Mouse (Mus musculus) layer of hippocampus, adult 11-12 months (tissue): ENCODE data around the gene Scaper.

Experiments used
- DNase-seq: peaks from one replicate; pipeline ENCODE4 v3.0.0; 2022; ENCODE audit warnings: low spot score

Scaper gene

GRCm38 (mm10) chr9:55937664-55938617 is at the start of gene Scaper:
Scaper (minus strand) TSS chr9:55938119.
- peak; percentile 85 for DNase-seq

- peak; percentile 28 for DNase-seq
Measured at GRCm38 (mm10) chr9:55946819-55947218, 8.9 kb upstream of the Scaper start.

- DNase-seq, result no peak
Measured at GRCm38 (mm10) chr9:55941356-55941755, 3.4 kb upstream of the Scaper start.

- no peak for DNase-seq
Measured at GRCm38 (mm10) chr9:55938618-55938985, 683 bp upstream of the Scaper start.

DNA sequence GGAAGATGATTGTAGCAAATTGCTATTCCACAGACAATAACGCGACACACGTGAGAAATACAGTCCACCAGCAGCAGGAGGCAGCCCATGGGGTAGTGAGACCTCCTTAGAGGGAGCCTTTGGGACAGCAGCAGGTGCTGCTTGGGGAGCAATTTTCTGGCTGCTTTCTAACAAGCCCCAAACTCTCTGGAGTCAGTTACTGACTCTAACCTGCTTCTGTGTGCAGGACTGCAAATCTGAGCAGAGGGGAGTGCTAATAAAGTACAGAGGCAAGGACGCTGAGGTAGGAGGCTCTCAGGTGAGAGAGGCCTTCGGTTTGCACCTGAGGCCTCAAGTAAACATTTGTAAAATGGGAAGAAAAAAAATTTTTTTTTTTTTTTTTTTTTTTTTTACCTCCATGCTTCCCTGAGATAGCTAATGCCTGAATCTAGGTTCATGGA is 675 bp downstream of the Scaper start:
- no peak for DNase-seq

DNA sequence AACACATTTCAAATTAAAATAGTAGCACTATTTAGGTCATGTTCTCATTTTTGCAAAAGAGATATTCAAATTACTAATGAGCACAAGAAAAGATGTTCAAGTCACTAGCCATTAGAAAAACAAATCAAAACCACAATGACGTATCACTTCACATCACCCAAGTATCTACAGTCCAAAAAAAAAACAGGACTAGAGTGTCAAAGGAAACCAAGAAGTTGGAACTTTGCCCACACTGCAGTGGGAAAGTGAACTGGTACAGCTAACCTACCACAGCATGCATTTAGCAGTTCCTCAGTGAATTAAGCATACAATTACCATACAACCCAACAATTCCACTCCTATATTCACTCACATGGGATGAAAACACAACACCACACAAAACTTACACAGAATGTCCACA is 5.4 kb downstream of the Scaper start:
- DNase-seq, result no peak

DNA sequence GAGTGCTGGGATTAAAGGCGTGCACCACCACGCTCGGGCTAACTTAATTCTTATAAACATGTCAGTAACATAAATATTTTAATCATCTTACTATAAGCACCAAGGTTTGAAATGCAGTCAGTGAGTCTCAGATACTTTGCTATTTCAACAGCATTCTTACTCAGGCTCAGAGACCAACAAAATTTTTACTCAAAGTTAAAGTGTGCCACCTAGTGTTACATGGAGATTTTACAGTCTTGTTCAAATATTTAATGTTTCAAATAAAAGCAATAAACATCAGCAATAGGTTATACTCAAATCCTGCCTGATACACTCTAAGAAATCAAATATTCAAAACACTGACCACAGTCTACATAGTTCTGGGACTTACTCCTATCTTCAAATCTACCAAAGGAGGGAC is 19.3 kb downstream of the Scaper start:
- DNase-seq, result no peak

DNA sequence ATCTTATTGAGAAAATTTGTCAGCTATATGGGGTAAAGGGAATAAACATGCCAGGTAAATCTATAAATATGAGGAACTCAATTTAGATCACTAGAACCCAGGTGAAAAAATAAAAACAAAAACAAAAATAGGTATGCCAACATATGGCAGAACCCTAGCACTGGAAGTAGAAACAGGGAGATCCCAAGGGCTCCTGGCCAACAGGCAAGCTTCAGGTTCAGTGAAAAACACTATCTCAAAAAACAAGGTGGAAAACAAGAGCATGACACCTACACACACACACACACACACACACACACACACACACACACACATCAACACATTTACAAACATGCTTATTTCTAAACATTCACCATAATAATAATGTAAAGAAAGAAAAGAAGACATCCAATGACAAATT is 21.2 kb downstream of the Scaper start:
- no peak for DNase-seq

DNA sequence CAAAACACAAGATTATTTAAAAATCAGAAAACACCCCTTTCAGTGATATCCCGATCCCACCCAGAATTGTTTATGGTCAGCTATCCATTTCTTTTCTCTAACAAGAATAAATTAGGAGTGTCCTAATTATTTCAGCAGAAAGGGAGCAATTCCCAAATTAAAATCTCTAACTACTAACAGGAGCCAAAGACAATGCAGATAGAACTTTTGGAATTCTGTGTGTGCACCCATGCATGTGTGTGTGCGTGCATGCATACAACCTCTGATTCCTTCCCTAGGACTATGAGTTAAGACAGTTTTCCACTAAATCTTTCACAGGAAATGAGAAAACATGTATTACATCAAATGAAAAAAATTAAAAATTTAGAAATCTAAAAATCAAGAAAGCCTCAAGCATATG is 26.4 kb downstream of the Scaper start:
- DNase-seq, result no peak

DNA sequence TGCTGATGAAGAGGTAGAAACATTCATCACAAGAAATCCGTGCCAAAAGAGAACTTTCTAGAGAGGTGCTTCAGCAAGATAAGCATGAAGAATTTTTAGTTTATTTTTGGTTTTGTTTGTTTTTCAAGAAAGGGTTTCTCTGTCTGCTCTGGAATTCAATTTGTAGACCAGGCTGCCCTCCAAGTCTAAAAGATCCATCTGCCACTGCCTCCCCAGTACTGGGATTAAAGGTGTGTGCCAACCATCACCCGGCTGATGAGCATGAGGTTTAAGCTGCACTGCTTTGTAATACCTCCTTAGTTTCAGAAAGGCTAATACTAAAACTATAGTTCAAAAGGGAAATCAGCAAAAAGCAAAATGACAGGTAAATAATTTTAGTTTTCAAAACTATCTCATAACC is 35.0 kb downstream of the Scaper start:
- no peak for DNase-seq

GRCm38 (mm10) chr9:55901588-55901987 is 36.3 kb downstream of the Scaper start:
- DNase-seq, result no peak

DNA sequence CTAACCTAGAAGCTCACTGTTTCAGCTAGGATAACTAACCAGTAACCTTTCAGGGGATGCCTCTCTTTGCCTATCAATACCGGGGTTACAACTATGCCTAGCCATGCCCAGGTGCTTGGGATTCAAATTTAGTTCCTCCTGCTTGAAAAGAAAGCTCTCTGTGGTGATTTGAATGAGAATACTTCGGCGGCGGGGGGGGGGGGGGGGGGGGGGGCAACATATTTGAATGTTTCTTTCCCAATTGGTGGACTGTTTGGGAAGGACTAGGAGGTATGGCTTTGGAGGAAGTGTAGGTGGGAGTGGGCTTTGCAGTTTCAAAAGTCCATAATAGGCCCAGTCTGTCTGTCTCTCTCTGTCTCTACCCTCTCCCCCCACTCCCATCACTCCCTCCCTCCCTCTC is 37.4 kb downstream of the Scaper start:
- DNase-seq, result no peak

DNA sequence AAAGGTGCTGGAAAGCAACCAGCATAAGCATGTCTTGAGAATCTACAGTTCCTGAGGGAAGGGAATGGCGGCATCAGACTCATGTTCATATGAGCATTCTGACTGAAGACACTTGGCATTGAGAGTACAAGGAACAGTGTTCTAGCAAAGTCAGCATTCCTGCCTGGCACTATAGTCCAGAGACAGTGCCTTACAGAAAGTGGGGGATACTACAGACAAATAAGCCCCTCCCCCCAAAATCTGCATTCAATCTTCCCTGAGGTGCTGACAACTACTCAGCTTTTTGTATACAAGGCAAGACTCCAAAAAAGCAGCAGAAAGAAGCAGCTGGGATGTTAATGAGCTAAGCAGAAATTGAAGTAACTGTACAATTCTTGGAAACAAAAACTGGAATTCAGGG is 59.9 kb downstream of the Scaper start:
- DNase-seq, result no peak

DNA sequence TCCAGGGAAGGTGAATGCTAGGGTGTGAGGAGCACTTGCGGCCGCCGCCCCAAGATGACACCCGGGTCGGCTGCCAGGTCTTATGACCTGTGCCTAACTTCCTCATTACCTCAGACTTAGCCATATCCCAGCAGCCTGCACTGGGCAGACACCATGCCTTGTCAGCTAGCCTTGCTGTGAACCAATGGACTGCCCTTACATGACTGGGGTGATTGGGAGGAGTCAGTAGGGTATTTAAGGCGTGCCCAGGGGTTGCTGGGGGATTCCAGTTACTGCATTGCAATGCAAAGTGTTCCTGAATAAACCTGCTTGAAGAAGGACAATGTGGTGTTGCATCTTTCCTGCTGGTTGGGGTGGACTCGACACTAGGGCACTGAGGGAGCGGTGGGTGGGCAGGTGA is 148.5 kb downstream of the Scaper start:
- DNase-seq, result no peak

DNA sequence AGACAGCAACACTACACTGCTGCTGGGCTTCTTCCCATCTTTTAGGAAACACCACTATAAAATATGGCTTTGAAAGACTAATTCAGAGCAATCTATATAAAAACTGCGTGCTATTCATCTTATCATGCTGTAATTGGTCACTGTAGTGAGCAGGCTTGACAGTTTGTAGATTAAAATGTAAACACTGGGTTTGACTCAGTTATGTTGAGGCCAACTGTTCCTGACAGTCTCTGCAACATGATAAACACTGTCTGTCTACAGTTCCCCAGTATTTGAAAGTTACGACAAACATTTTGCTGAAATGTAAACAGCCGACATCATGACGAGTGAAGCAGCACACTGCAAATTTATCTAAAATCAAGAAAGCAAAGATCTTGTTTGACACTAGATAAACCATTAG is 225.9 kb downstream of the Scaper start:
- no peak for DNase-seq

DNA sequence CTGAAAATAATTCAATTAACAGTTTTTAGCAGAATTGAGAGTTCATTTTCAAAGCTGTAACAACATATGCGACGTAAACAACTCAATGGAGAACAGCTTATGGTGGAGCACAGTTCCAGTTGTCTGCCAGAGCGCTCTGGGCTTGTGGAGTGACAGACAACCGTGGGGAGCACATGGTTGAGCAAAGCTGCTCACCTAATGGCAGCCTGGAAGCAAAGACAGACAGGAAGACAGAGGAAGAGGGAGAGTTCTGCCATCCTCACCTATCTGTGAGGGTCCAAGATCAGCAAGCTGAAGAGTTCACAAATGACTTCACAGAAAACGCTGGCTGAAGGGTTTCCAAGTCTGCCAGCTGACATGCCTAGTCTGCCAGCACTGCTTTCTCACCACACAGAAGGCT is 227.4 kb downstream of the Scaper start:
- no peak for DNase-seq

GRCm38 (mm10) chr9:55706603-55707002 is 231.3 kb downstream of the Scaper start:
- DNase-seq, result no peak

- DNase-seq, result no peak
Measured at GRCm38 (mm10) chr9:55695307-55695706, 242.6 kb downstream of the Scaper start.

GRCm38 (mm10) chr9:55677099-55677498 is 260.8 kb downstream of the Scaper start:
- DNase-seq, result no peak

DNA sequence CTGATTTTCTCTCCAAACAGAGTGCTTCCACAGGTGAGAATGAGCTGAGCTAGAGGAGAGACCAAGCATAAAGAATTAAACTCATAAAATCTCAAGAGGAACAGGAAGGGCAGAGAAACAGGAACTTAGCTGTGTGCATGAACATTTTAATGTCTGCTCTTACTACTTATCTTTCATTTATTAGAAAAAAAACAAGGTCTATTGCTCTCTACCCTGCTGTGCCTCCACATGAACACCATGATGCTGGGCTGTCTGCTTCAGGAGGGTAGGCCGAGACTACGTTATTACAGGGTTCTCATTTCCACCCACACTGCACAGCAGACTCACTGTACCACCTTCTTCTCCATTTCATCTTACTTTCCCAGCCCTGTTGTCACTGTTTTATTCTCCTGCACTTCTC is 291.5 kb downstream of the Scaper start:
- no peak for DNase-seq

- DNase-seq, result no peak
Measured at GRCm38 (mm10) chr9:55626990-55627389, 310.9 kb downstream of the Scaper start.

DNA sequence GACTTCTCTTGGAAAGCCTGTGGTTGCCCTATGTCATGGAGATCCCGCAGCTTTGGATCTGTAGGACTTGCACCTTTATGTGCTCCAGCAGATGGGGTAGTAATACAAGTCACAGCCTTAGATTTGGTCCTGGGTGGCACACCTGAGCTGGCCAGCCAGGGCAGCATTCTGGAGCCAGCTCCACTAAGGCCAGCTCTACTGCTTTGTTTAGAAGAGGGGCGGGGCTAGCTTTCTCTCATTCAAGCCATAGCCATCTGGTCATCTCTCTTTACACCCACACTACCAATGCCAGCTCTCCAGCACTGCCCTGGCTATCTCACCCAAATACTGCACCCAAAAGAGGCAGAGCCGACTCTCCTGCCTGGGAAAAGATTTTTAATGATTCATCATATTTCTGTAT is 323.2 kb downstream of the Scaper start:
- DNase-seq, result no peak

DNA sequence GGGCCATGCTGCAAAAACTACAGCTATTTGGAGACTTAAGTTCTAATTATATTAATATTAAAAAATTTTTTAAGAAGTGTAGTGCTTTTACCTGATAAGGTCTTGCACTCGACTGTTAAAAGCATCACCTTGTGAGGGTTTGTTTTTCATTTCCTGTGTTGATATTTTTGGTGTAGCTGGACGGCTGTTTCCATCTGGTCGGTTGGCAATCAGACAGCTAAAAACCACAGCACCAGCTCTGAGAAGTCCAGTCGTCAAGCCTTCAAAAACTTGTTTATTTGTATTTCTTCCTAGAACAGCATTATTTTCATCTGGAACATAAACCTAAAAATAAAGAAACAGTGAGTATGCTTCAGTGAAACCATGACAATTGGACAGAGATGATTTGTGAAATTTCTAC is 328.2 kb downstream of the Scaper start:
- no peak for DNase-seq
